Mouse (Mus musculus): ENCODE data around the gene Casr.

The Casr gene

GRCm38 (mm10) chr16:36523095-36523494 is 38.8 kb downstream of the Casr start:
- no peak for DNase-seq (ENCODE audit: low spot score in 2 of 2)

- DNase-seq (ENCODE audit: low spot score in 2 of 2): no peak
Observed at GRCm38 (mm10) chr16:36516355-36516754, 45.6 kb downstream of the Casr start.

DNA sequence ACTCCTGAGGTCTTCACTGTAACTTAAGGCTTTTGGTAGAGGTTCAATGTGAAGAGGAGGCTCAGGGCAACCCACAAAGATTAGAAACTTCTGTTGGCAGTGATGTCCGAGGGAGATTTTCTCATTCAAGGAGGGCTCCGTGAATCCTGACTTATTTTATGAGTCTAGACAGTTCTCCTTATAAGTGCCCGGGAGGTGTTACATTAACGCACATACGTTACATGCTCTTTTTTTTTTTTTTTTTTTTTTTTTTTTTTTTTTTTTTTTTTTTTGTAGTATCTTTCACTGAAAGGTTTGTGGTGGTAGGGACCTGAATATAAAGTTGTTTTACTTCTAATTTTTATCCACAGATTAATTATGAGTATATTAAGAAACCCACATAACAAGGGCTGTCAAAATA is 54.6 kb downstream of the Casr start:
- no peak for DNase-seq (ENCODE audit: low spot score in 2 of 2)

DNA sequence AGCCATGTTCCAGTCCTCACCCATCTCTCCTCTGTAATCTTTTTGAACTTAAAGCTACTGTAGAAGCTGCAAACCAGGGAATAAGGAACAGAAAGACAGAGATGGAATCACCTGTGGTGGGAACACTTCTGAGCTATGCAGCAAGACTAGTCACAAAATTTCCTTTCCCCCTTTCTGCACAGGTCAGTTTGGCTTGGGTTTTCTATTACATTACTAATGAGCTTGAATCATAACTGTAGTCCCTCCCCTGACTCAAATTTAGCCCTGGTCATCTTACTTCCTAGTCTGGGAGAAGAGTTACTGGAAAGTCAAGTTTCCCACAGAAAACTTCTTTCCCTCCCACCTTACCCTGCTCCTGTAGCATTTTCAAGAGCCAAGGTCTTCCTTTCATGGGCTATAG is 55.1 kb downstream of the Casr start:
- no peak for DNase-seq (ENCODE audit: low spot score in 2 of 2)

DNA sequence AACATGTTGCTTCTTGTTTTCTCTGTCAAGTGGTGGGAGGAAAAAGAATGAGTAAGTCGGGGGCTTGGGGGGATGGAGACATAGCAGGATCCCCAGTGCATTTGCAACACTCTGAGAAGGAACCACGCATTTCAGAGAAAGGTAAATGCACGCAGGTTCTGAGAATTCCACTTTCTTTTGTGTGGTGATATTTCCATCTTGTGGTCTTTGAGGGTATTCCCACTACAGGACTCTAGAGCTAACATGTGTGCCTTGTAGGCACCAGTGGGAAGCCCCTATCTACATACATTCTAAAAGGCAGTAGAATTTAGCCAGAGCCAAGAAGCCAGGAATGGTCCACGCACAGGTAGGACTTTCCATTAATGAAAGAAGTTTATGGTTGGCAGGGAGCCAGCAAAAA is 56.0 kb downstream of the Casr start:
- DNase-seq (ENCODE audit: low spot score in 2 of 2): no peak

GRCm38 (mm10) chr16:36505134-36505533 is 56.8 kb downstream of the Casr start:
- no peak for DNase-seq (ENCODE audit: low spot score in 2 of 2)

GRCm38 (mm10) chr16:36502286-36502685 is 59.7 kb downstream of the Casr start:
- DNase-seq (ENCODE audit: low spot score in 2 of 2): no peak

DNA sequence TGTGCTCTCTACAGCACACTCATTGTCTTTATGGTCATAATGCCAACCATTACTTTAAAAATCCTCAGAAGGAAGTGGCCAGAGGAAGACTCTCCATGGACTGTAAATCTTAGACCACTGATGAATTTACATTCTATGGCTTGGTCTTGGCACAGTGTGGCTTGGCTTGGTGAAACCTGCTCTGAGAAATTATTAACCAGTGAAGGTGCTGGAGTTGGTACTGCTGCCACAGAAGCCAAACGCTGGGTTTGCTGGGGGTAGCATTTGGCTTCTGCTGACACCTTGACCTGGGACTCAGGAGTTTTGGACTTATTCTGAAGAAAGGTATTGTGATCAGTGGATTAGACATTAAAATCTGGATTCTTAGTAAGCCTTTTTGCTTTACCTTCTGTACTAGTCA is 69.5 kb downstream of the Casr start:
- no peak for DNase-seq (ENCODE audit: low spot score in 2 of 2)

GRCm38 (mm10) chr16:36476866-36477265 is 85.1 kb downstream of the Casr start:
- no peak for DNase-seq (ENCODE audit: low spot score in 2 of 2)

- DNase-seq (ENCODE audit: low spot score in 2 of 2): no peak
Observed at GRCm38 (mm10) chr16:36475530-36475929, 86.4 kb downstream of the Casr start.

DNA sequence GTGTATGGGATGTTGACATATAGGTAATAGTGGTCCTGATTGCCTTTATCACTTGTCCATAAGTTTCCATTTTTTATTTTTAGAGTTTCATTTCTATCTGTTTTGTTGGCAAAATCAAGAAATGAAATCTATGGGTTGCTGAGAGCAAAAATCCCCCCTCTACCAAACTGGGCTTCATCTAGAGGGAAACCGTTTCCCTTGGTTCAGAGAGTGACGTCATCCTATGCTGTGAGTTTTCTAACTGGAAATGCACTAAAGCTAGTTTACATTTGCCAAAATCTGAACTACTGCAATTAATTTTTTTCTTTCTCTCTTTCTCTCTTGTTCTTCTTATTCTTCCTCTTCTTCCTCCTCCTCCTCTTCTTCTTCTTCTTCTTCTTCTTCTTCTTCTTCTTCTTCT is 87.1 kb downstream of the Casr start:
- no peak for DNase-seq (ENCODE audit: low spot score in 2 of 2)

DNA sequence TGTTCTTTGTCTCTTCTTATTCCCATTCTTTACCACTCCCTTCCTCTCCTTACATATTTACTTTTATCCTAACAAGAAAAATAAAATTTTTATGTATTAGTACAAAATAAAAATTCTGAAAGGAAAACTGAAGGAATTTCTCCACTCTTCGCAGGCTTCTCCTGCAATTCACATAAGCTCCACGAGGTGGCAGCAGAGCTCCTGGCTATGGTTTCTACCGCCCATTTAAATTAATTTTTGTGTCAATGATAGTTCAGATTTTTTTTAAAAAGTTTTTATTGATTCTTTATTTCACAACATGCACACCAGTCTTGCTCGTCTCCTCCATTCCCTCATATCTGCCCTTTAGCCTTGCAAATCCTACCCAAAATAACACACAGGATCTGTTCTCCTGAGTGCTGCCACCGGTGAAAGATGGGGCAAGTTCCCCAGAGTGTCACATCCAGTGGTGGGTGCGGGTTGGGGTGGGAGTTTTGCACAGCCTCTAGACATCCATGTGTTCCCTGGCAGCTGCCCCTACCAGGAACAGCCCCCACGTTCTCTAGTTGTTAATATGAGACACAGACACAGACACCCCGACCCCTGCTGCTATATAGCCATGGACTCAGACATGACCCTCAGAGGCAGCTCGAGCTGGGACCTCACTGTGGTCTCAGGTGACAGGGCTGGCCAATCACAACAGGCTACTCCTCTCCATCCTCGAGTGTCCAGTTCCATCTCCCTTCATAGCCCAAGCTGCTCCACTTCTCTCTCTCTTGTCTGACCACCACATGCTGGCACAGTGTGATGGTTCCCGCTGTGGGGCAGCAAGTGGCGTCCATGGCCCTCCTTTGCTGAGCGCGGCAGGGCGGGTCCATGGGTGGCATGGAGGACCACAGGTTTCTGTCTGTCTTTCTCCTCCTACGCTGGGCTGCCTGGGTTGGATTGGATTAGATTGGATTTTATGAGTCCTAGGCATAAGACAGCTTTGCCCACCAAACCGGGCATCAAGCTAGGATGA is 88.4 kb downstream of the Casr start:
- DNase-seq (ENCODE audit: low spot score in 2 of 2): peak; percentile 12 to 20

DNA sequence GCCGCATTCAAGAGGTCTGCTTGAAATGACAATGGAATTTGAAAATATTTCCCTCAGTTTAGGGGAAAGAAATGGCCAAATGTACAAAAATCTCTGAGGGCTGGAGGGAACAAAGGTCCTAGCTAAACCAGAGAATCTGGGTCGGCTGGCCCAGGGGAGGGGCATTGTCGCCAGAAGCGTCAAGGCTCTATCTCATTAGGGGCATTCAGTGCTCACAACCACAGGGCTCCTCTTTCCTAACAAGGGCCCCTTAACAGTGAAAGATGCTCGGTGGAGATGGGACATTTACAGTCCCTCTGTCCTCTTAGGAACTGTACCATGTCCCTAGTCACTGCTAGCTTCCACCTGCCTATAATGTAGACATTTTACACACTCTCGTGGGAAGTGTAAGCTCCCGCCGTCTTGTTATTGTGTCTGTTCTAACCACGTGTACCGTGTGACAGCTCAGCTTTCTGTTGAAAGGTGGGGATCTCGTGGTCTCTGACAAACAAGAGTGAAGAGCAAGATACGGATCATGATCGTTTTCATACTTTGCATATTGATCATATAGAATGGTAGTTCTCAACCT is 90.8 kb downstream of the Casr start:
- no peak for DNase-seq (ENCODE audit: low spot score in 2 of 2)

- DNase-seq (ENCODE audit: low spot score in 2 of 2): no peak
Observed at GRCm38 (mm10) chr16:36469955-36470478, 91.9 kb downstream of the Casr start.

DNA sequence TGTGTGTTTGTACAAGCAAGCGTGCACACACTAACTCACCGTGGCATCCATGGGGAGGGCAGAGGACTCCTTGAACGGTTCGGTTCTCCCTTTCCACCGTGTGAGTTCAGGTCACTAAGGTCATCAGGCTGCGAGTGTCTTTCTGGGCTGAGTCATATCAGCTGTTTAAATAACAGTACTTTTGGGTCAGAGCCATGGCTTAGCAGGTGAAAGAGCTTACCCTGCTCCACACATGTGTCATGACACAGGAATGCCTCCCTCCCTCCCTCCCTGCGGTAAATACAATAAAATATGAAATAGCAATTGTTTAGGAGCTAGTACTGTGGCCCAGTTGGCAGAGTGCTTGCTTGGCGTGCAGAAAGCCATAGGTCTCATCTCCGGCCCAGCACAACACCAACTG is 92.6 kb downstream of the Casr start:
- DNase-seq (ENCODE audit: low spot score in 2 of 2): no peak

- no peak for DNase-seq (ENCODE audit: low spot score in 2 of 2)
Observed at GRCm38 (mm10) chr16:36468862-36469261, 93.1 kb downstream of the Casr start.

DNA sequence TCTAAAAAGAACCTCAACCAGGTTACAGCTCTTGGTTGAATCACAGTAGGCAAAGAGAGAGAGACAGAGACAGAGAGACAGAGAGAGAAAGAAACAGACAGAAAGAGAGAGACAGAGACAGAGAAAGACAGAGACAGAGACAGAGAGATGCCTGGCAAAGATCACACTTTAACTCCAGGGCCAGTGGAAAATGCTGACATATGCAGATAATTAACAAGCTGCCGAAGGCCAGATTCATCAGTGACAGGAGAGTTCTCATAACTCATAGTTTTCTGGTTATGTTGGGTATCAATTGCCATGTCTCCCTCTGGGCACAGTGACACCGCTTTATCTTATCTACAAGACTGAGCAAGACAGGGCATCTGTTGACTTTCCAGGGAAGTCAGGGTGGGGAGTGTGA is 94.0 kb downstream of the Casr start:
- no peak for DNase-seq (ENCODE audit: low spot score in 2 of 2)

GRCm38 (mm10) chr16:36465436-36465835 is 96.5 kb downstream of the Casr start:
- no peak for DNase-seq (ENCODE audit: low spot score in 2 of 2)

DNA sequence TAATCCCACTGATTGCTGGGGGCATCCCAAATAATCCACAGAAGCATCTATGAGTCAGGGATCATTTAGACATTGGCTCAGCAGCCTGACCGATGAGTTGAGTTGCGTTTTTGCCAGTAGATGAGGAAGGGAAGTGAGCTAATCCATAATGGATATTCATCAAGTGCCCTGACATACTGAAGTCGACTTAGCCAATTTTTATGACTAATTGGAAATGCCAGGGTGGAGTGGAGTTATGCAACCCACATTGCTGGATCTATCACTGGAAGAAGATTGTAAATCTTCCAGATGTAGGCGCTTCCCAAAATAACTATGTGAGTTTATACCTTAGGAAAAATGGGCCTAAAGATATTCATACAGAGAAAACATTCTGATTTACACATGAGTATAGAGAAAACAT is 97.9 kb downstream of the Casr start:
- DNase-seq (ENCODE audit: low spot score in 2 of 2): no peak

- no peak for DNase-seq (ENCODE audit: low spot score in 2 of 2)
Observed at GRCm38 (mm10) chr16:36460426-36460825, 101.5 kb downstream of the Casr start.

DNA sequence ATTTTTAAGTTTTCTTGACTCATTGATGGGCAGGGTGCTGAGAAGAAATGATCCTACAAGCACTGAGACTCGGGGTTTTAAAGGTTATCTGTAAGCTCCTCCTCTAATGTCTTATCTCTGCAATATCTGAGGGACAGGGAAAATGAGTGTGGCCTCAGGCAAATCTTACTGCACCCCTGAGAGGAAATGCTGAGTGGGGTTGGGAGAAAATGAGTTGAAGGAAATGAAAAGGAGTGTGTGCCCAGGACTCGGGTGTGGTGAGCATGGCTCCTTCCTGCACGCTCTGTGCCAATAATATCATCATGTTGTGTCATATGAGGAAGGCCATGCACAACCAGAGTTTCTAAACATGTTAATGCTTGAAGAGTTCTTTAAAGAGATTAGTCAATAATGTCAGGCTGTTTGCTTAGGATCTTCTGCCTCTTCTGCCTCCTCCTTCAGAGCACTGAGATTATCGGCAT is 106.6 kb downstream of the Casr start, which contains the start of gene Stfa3:
Gene Stfa3 (minus strand): TSS at position 51 of the 461 bp plus-strand sequence.
- DNase-seq (ENCODE audit: low spot score in 2 of 2): no peak

Data from frontal cortex, postnatal 25 days (tissue).